Mouse (Mus musculus) liver, embryonic 14.5 days (tissue): ENCODE results near the gene 3300002I08Rik.
"Not testable (repeated sequence)": the region's sequence is repeated elsewhere in the genome, so short reads cannot be mapped to it uniquely, and the experiment has no call there.

Experiments
- CTCF ChIP-seq: IDR thresholded peaks from 2 replicates; pipeline ENCODE4 v1.5.1; 2016; ENCODE audit warnings: antibody characterized with exemption, low read depth, control low read depth
- EP300 ChIP-seq: IDR thresholded peaks from 2 replicates; pipeline ENCODE4 v1.6.1; 2016; ENCODE audit warnings: antibody characterized with exemption, low read depth

- not testable (repeated sequence) for TF ChIP-seq CTCF, EP300
Measured at GRCm38 (mm10) chr2:150362113-150362877, at the start of gene 3300002I08Rik.
